Mouse (Mus musculus) thymus, adult 2 months (tissue): ENCODE data around the gene Gm28308. TPM values are rescaled to one million over a fixed set of nuclear protein-coding genes. Genes with fewer than 3 reads are reported as not detected.

Source experiments
- DNase-seq: peaks from one replicate; pipeline ENCODE4 v3.0.0; 2021
- H3K27ac ChIP-seq: fragments of 200-500 bp; 2 replicates; pipeline ENCODE4 v1.5.1; 2012; ENCODE audit warnings: low read length, control low read depth; ENCODE audit not compliant: control insufficient read depth, insufficient read depth
- H3K27me3 ChIP-seq: fragments of 200-500 bp; 2 replicates; pipeline ENCODE4 v1.6.1; 2012; ENCODE audit warnings: mild to moderate bottlenecking, low read length, moderate library complexity, mixed read lengths; ENCODE audit not compliant: control insufficient read depth, insufficient read depth
- H3K36me3 ChIP-seq: fragments of 200-500 bp; 2 replicates; pipeline ENCODE4 v1.6.1; 2012; ENCODE audit warnings: mild to moderate bottlenecking, low read length, moderate library complexity; ENCODE audit not compliant: control insufficient read depth, insufficient read depth
- H3K4me1 ChIP-seq: fragments of 200-500 bp; replicated peaks from 2 replicates; pipeline ENCODE4 v1.6.1; 2012; ENCODE audit warnings: low read length; ENCODE audit not compliant: control insufficient read depth, insufficient read depth
- H3K4me3 ChIP-seq: fragments of 200-500 bp; 2 replicates; pipeline ENCODE4 v1.5.1; 2012; ENCODE audit warnings: mild to moderate bottlenecking, low read length, control low read depth, moderate library complexity; ENCODE audit not compliant: control insufficient read depth, insufficient read depth
- CTCF ChIP-seq: fragments of 200-500 bp; IDR thresholded peaks from 2 replicates; pipeline ENCODE4 v1.5.1; 2012; ENCODE audit warnings: mild to moderate bottlenecking, control low read depth, low read length, moderate library complexity, borderline replicate concordance; ENCODE audit not compliant: control insufficient read depth, poor library complexity, insufficient read depth; ENCODE audit errors: extremely low read depth
- POLR2A ChIP-seq: fragments of 200-500 bp; IDR thresholded peaks from 2 replicates; pipeline ENCODE4 v1.6.1; 2012; ENCODE audit warnings: mild to moderate bottlenecking, low read length, control low read depth, moderate library complexity; ENCODE audit not compliant: control insufficient read depth, poor library complexity, insufficient read depth; ENCODE audit errors: extremely low read depth
- WGBS: fragments of 180-500 bp; shearing (Covaris S2); methylation state at CpG from one replicate; pipeline ENCODE4 v1.1.7; 2018; 5-methylcytosine and 5-hydroxymethylcytosine counted together
- polyA plus RNA-seq: library from polyadenylated mRNA; depleted of rRNA; stranded (reverse); fragments of >200 nt; gene quantifications from 2 replicates; pipeline ENCODE4 v1.2.3, GENCODE M21; 2012

Gene Gm28308
- polyA plus RNA-seq, 1 experiment, result 0.24 TPM

DNA sequence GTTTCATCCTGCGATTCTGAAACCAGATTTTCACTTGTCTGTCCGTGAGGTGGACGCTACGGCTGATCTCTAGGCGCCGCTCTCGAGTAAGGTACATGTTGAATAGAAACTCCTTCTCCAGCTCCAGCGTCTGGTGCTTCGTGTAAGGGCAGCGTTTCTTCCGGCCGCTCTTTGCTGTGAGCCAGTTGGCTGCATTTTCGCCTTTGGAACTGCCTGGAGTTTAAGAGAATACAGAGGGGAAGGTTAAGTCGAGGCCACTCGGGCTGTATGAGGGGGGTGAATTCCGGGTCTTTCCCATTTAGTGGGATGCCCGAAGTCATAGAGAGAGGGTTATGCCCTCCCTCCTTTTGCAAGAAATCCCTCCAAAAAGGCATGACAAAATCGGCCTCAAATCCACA, 19.4 kb upstream of the Gm28308 start:
- Histone ChIP-seq H3K27ac (no peak overlapping the region), H3K27me3 (peaks cover 48% of the 10 kb centered on the region), H3K4me1 (peaks cover 5% of the 10 kb centered on the region; the same call in 1 of the 2 replicates), H3K4me3 (no peak overlapping the region), H3K36me3 (no peaks in the 10 kb centered on the region)
- TF ChIP-seq POLR2A (no peak), CTCF (no peak)
- no peak for DNase-seq
- WGBS, result 4% methylated on average over 18 of the region's 18 CpGs

DNA sequence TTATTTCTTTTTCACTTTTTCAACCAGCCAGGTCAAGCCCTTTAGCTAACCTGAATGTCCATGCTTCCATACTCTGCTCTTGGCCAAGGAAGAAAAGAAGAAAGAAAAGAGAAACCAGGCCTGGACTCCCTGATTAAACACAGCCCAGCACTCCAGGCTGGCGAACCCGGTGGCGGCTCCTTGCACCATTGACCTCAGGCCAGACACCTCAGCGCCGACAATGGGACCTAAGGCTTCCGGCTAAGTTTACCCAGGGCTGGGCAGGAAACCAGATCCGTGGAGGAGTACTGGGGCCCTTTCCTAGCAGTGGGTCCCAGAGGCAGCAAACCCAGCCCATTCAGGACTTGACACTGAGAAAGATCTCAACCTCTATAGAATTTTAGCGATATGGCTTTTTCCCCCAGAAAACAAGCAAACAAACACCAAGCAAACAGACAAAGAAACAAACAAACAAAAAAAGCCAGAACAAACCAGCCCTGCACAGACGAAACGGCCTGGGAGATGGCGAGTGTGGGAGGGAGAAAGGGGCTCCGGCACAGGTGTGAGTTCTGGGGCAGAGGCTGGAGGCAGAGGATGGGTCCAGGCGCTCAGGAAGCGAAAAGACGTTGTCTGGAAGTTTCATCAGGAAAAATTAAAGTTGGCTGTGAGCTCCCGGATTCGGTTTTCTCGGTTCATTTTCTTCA, 18.9 kb upstream of the Gm28308 start:
- Histone ChIP-seq H3K4me1 (peaks cover 5% of the 10 kb centered on the region; the same call in 1 of the 2 replicates), H3K4me3 (no peak overlapping the region), H3K36me3 (no peaks in the 10 kb centered on the region), H3K27ac (no peak overlapping the region), H3K27me3 (peaks cover 46% of the 10 kb centered on the region)
- TF ChIP-seq POLR2A (no peak), CTCF (no peak)
- DNase-seq, result no peak
- 11% methylated on average over 18 of the region's 18 CpGs for WGBS

DNA sequence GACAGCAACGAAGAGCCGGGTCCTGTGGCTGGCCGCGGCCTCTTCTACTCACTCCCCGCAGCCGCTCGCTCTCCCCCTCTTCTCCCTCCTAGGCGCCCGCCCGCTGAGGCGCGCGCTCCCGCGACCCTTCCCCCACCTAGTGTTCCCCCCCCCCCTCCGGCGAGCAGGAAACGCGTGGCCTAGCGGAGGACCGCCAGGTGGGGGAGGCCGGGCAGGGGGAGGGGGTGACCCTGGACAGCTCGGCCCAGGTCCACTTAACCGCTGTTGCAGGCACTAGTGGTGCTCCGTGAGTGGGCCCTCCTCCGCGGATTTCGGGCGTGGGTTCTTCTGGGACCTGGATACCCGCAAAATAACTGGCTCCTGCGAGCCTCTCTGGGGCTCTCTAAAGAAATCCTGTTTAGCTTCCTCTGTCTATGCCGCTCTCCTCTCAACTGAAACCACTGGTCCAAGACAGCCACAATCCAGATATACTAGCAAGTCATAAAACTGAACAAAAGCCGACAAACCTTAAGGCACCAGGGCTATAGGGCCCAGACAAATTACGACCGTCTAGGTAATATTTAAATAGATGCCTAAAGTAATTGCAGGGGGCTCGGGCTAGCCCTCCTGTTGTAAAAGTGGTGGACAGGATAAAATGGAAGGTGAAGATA, 17.5 kb upstream of the Gm28308 start, which contains the start of gene Hoxa9:
TSS of gene Hoxa9 (minus strand) at position 574 of the 650 bp plus-strand sequence.
- no peak within 1 kb of the TSS for H3K27ac ChIP-seq
- DNase-seq, result no peak
- 6% methylated on average over 26 of the region's 36 CpGs for WGBS
- H3K4me1 ChIP-seq, result peaks cover 5% of the 10 kb centered on the region; the same call in 1 of the 2 replicates
- H3K4me3 ChIP-seq, result no peak within 1 kb of the TSS
- H3K27me3 ChIP-seq, result peaks cover 52% of the 10 kb centered on the region
- H3K36me3 ChIP-seq, result no peaks in the 10 kb centered on the region
- no peak for TF ChIP-seq CTCF
- TF ChIP-seq POLR2A, result no peak

DNA sequence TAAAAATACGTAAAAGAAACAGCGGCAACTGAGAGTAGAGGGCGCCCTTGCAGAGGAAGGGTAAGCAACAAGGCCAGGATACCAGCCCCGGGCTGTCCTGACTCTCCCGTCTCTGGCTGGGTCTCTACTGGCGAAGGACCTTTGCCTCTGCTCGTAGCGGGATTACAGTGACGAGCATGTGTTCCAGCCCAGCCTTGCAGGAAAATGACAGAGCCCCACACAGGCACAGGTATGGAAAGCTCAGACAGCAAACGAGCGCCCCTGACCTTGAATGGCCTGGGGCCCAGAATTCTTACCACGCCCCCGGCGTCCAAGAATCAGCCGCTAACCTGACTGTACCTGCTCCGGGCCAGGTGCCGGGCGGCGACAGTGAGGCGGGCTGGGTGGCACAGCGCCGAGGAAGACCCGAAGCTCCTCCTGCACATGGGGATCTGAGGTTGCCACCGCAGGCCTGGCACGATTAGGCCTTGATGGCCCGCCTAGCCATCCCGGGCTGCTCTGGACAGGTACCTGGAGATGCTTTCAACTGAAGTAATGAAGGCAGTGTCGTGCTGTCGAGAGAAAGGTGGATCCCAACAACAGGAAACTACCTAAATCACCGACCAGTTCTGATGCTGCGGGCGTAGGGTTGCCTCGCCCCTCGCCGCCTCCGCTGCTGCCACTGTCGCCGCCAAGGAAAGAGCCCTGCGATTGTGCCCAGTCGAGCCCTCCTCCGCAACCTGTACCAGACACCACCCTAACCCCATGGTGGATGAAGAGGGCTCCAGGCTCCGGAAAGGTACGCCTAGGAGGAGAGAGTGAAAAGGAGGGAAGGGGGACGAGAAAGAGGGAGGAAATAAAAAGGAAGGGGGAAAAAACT, 16.6 kb upstream of the Gm28308 start:
- Histone ChIP-seq H3K36me3 (no peaks in the 10 kb centered on the region), H3K4me3 (no peak overlapping the region), H3K27ac (no peak overlapping the region), H3K4me1 (peaks cover 5% of the 10 kb centered on the region; the same call in 1 of the 2 replicates), H3K27me3 (peaks cover 51% of the 10 kb centered on the region)
- DNase-seq, result no peak
- WGBS, result 3% methylated on average over 44 of the region's 44 CpGs
- TF ChIP-seq POLR2A (no peak), CTCF (no peak)

DNA sequence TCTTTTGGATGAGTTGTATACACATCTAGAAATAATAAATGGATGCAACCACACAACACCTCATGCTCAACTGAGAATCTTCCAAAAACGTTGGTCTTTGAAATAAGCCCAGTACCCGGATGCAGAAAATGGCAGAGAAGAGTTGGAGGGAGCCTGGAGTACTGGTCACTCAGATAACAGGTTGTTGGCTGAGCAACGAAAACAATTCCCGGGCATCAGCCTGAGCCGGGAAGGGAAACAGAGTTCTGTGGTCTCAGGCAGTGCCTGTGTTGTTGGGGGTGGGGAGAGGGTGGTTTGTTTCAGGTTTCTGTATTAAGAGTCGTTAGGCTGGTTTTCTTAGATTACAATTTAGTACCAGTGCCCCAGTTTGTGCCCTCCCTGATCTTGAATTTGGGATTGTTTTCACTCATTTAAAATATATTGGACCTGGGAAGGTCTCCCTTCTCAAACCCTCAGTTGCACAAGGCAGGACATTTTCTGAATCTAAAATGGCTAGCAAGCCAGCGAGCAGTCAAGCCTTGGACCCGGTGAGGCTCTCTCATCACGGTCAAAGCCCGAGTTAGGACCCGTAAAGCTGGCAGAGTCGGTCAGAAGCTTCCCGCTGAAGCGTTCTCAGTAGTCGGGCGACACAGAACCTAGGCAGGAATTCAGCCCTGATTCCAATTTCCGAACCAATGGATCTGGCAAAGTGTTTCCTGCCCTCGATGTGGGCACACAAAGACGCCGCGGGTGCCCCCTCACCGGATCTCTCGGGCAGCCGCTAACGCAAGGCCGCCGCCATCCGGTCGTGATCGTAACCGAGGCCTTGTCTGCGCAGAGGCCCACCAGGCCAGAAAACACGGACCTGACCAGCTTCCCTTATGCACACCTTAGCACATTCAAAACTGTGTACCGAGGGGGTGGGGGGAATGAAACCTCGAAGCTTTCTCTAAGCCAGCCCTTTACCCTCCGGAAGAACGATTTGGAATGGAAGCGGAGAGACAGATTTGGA, 15.6 kb upstream of the Gm28308 start:
- Histone ChIP-seq H3K4me3 (no peak overlapping the region), H3K36me3 (no peaks in the 10 kb centered on the region), H3K27ac (no peak overlapping the region), H3K27me3 (peaks cover 44% of the 10 kb centered on the region), H3K4me1 (no peaks in the 10 kb centered on the region; the same call in 1 of the 2 replicates)
- TF ChIP-seq CTCF (no peak), POLR2A (no peak)
- 3% methylated on average over 38 of the region's 38 CpGs for WGBS
- no peak for DNase-seq
